Mouse (Mus musculus) embryonic fibroblast, embryonic 13.5 days (primary cell): ENCODE measurements around the gene Ift80.

Experiments used
- CTCF ChIP-seq: IDR thresholded peaks from 2 replicates; pipeline ENCODE4 v1.5.1; 2011; ENCODE audit warnings: mild to moderate bottlenecking, control low read depth, low read length, moderate library complexity, borderline replicate concordance; ENCODE audit not compliant: insufficient read depth
- POLR2A ChIP-seq: IDR thresholded peaks from 2 replicates; pipeline ENCODE4 v1.6.1; 2011; ENCODE audit warnings: low read depth, mild to moderate bottlenecking, control low read depth, low read length, moderate library complexity

DNA sequence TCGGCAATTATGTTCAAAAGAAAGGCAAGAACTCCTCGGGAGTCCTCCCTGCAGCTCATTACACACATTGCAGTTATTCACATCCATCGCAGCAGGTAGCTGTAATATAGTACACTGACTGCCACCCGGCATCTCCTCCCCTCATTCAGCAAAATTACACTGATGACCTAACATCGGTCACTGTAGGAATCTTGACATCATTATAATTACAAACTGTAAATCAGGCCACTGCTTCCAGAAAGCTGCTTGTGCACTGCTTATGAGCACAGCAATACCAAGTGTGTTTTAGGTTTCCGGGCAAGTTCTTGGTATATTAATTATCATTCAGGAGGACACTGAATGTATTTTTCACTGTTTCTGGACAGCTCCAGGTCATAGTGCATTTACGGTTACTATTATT is 65.1 kb downstream of the Ift80 start:
- TF ChIP-seq CTCF = no peak
- no peak for TF ChIP-seq POLR2A
